Mouse (Mus musculus): ENCODE measurements around the gene Psmc3ip.
A peak's percentile ranks its signal among the peaks of the same experiment; 100 is the strongest.

Gene Psmc3ip

GRCm38 (mm10) chr11:101119131-101119760 lies 24.0 kb upstream of the Psmc3ip start:
- no peak for DNase-seq (ENCODE audit: low spot score)

- DNase-seq (ENCODE audit: low spot score), result no peak
These were observed 22.9 kb upstream of the Psmc3ip start for GRCm38 (mm10) chr11:101118105-101118504.

GRCm38 (mm10) chr11:101115564-101115963 lies 20.3 kb upstream of the Psmc3ip start:
- no peak for DNase-seq (ENCODE audit: low spot score)

GRCm38 (mm10) chr11:101112186-101112585 lies 16.9 kb upstream of the Psmc3ip start:
- DNase-seq (ENCODE audit: low spot score), result no peak

- DNase-seq (ENCODE audit: low spot score), result no peak
These were observed 15.9 kb upstream of the Psmc3ip start for GRCm38 (mm10) chr11:101111178-101111577.

GRCm38 (mm10) chr11:101110708-101111107 lies 15.5 kb upstream of the Psmc3ip start:
- no peak for DNase-seq (ENCODE audit: low spot score)

GRCm38 (mm10) chr11:101109351-101109750 lies 14.1 kb upstream of the Psmc3ip start:
- no peak for DNase-seq (ENCODE audit: low spot score)

GRCm38 (mm10) chr11:101103011-101103410 lies 7.8 kb upstream of the Psmc3ip start:
- no peak for DNase-seq (ENCODE audit: low spot score)

GRCm38 (mm10) chr11:101098231-101098630 lies 3.0 kb upstream of the Psmc3ip start:
- DNase-seq (ENCODE audit: low spot score), result no peak

GRCm38 (mm10) chr11:101094930-101095313 lies 314 bp downstream of the Psmc3ip start:
- DNase-seq (ENCODE audit: low spot score), result peak; percentile 41

- DNase-seq (ENCODE audit: low spot score), result no peak
These were observed 5.3 kb downstream of the Psmc3ip start for GRCm38 (mm10) chr11:101089931-101090330.

GRCm38 (mm10) chr11:101087682-101088055 lies 7.6 kb downstream of the Psmc3ip start:
- no peak for DNase-seq (ENCODE audit: low spot score)

GRCm38 (mm10) chr11:101086756-101087681 lies 8.2 kb downstream of the Psmc3ip start, which contains the start of gene Mlx:
Gene Mlx (plus strand): TSS chr11:101087277.
- peak; percentile 93 for DNase-seq (ENCODE audit: low spot score)

- no peak for DNase-seq (ENCODE audit: low spot score)
These were observed 8.9 kb downstream of the Psmc3ip start for GRCm38 (mm10) chr11:101086323-101086674.

- DNase-seq (ENCODE audit: low spot score), result no peak
These were observed 9.5 kb downstream of the Psmc3ip start for GRCm38 (mm10) chr11:101085617-101086322.

GRCm38 (mm10) chr11:101084811-101085210 lies 10.4 kb downstream of the Psmc3ip start:
- DNase-seq (ENCODE audit: low spot score), result no peak

GRCm38 (mm10) chr11:101084246-101084645 lies 11.0 kb downstream of the Psmc3ip start:
- DNase-seq (ENCODE audit: low spot score), result no peak

- no peak for DNase-seq (ENCODE audit: low spot score)
These were observed 12.0 kb downstream of the Psmc3ip start for GRCm38 (mm10) chr11:101083083-101083697.

- peak; percentile 88 for DNase-seq (ENCODE audit: low spot score)
These were observed 12.8 kb downstream of the Psmc3ip start, which contains the start of gene Coasy for GRCm38 (mm10) chr11:101082208-101083082. Gene Coasy (plus strand): TSS chr11:101082565.

GRCm38 (mm10) chr11:101081659-101082058 lies 13.6 kb downstream of the Psmc3ip start:
- DNase-seq (ENCODE audit: low spot score), result no peak

GRCm38 (mm10) chr11:101080421-101080820 lies 14.8 kb downstream of the Psmc3ip start:
- no peak for DNase-seq (ENCODE audit: low spot score)

Data from layer of hippocampus, adult 11-12 months (tissue).